Mouse (Mus musculus) telencephalon, adult 2 months (tissue): ENCODE measurements at regions not wholly inside any gene's neighbourhood (a gene's known extent, or its start where the extent isn't known, plus 50 kb on each side); places are given as distances from the start of the nearest gene placed in this dataset.

Experiments used
- DNase-seq: peaks from one replicate; pipeline ENCODE4 v3.0.0-alpha.2; 2011; ENCODE audit warnings: low read depth, low spot score

GRCm38 (mm10) chr8:35300881-35301521 is 464.6 kb upstream of the Gm19410 start:
- peak; percentile 18 for DNase-seq

- DNase-seq: no peak
These were observed 462.7 kb upstream of the Gm19410 start for GRCm38 (mm10) chr8:35302856-35303255.

- no peak for DNase-seq
These were observed 444.2 kb upstream of the Gm19410 start for GRCm38 (mm10) chr8:35321270-35321865.

- no peak for DNase-seq
These were observed 442.2 kb upstream of the Gm19410 start for GRCm38 (mm10) chr8:35323180-35323975.
